Mouse (Mus musculus) cerebellum, postnatal 36 days (tissue): ENCODE measurements around the gene Gm26920.
"Not testable (repeated sequence)": the region's sequence is repeated elsewhere in the genome, so short reads cannot be mapped to it uniquely, and the experiment has no call there.

Experiments used
- DNase-seq, 2 experiments: peaks; one replicate each; pipeline ENCODE4 v3.0.0; 2021 to 2022; ENCODE audit warnings: mixed read lengths in 2 of 2

The Gm26920 gene

GRCm38 (mm10) chr7:30090092-30090969 is at the start of gene Gm26920, which contains the start of gene Zfp566:
TSS of gene Gm26920 (minus strand) at chr7:30090410.
TSS of gene Zfp566 (minus strand) at chr7:30090527.
- peak; percentile 94 to 96 for DNase-seq

DNA sequence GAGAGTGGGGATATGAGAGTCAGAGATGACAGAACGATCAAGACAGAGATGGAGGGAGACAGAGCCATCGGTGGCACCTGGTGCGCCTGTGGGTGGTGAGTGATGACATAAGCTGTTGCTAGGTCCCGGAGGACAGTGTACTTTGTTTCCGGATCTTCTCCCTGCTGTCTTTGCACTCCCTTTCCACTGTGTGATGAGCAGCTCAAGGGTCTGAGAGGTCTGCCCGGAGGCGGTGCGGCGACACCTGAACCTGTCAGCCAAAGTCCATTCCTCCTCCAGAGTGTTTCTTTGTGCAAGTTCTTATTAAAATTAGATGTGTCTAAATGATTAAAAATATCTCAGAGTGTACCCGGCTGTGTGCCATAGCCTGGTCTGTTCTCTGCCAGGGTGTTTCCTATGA is 46.6 kb upstream of the Gm26920 start:
- peak; percentile 18 to 20 for DNase-seq

- DNase-seq: no peak
Observed at GRCm38 (mm10) chr7:30132396-30132795, 42.2 kb upstream of the Gm26920 start.

DNA sequence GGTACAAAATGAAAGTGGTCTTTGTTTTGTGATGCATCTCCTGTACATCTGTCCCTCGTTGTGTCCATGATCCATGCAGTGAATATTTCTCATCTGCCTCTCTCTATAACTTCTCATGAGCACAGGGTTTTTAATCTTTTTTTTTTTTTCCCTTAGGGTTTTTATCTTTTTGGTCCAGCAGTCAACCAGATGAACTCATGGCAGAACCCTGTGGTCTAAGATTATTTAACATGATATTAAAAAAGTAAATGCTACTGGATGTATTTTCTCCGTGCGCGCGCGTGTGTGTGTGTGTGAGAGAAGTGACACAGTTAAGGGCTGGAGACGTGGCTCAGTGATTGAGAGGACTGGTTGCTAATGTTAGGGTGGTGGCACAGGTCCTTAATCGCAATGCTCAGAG is 39.7 kb upstream of the Gm26920 start:
- DNase-seq: no peak

DNA sequence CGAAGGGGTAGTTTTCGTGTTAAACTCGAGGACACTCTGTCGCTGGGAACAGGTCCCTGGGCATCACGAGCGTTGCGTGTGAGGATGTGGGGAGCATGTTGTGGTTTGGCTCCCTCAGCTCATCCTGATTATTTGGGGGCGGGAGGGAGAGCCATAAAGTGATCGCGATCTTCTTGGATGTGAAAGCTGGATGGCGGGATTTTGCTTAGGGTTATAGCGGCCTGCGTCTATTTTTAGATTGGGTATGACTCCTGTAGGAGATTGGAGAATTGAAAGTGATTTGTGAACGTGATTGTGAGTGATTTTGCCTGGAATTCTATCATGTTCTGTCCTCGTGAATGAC is 31.9 kb upstream of the Gm26920 start:
- no peak for DNase-seq

- DNase-seq: peak; percentile 89 to 94
Observed at GRCm38 (mm10) chr7:30121308-30122187, 31.3 kb upstream of the Gm26920 start, which contains the start of gene Zfp382. TSS of gene Zfp382 (plus strand) at chr7:30121942.

- not testable (repeated sequence) for DNase-seq
Observed at GRCm38 (mm10) chr7:30117935-30118334, 27.7 kb upstream of the Gm26920 start.

- no peak for DNase-seq
Observed at GRCm38 (mm10) chr7:30116076-30116475, 25.9 kb upstream of the Gm26920 start.

DNA sequence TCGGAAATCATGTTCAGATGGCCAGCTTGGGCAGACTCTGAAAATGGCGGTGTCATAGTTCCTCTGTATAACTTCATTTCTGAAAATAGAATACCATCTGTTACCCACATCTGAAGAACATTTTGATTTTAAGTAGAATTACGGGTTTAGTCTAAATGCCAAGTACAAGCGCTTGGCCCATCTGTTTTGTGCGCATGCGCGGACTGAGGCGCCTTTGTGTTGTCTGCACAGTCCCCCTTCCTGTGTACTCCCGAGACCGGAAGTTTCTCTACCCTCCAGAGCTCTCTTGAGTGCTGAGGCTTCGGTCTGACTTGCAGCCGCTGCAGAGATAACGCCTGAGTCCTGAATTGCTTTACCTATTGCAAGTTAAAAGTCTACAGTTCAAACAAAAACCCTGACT is 9.1 kb upstream of the Gm26920 start:
- peak; percentile 70 to 73 for DNase-seq

GRCm38 (mm10) chr7:30095551-30096125 is 5.4 kb upstream of the Gm26920 start:
- no peak for DNase-seq

DNA sequence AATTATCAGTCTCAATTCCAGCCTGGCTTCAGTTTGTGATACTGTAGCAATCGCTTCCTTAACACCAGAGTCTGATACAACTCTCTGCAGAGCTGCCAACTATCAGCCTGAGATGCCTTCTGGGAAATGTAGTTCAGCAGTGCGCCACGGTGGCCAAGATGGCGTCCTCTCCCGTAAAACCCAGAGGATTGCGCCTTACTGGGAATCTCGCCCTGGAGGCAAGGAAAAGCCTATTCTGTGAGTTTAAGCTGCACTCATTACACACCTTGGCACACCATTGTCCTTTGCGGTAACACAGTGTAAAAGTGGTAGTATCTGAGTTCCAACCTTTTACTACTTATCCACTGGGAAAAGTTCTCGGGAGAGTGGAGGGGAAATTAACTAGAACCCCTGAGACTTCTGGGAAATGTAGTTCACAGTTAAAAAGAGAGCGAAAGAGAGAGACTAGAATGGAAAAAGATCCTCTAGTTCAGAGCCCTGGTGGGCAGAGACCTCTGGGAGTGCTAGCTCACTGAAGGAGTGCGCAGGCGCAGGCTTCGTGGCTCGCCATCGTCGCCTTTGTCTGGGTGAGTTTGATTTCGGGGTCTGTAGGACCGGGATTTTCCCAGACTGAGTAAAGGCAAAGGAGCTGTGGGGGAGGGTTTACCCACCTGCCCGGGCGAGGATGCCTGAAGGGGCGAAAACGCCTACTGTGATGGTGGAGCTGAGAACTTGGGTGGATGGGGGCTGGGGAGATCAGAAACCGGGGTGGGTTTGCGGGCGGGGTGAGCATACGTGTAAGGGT is 4.6 kb upstream of the Gm26920 start, which contains the start of gene Zfp260:
Zfp260 (plus strand) TSS at position 132 of the 784 bp plus-strand sequence.
- peak; percentile 88 to 93 for DNase-seq

GRCm38 (mm10) chr7:30093918-30094415 is 3.8 kb upstream of the Gm26920 start:
- no peak for DNase-seq

GRCm38 (mm10) chr7:30092666-30093065 is 2.5 kb upstream of the Gm26920 start:
- DNase-seq: no peak

DNA sequence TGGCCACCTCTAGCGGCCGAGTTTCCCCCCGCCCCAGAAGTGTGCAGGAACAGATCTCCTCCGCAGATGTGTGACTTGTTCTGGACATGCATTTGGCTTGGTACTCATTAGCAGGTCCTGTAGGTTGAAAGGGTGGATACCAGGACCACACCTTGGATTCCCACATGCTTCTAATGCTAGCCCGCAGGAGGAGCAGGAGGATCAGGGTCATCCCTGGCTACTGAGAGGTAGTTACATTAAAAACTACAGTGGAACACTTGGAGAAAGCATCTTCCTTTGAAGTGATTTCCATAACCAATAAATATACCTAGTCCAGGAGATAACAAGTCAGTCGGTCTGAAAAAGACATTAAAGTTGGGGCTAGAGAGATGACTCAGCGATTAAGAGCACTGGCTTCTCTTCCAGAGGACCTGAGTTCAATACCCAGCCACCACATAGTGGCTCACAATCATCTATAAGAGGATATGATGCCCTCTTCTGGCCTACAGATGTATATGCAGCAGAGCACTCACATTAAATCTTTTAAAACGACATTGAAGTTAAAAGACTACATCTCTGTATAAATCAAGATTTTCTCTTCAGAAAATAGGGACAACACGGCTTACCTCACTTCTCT is 868 bp upstream of the Gm26920 start:
- DNase-seq: no peak

- DNase-seq: no peak
Observed at GRCm38 (mm10) chr7:30089405-30089804, 805 bp downstream of the Gm26920 start.

DNA sequence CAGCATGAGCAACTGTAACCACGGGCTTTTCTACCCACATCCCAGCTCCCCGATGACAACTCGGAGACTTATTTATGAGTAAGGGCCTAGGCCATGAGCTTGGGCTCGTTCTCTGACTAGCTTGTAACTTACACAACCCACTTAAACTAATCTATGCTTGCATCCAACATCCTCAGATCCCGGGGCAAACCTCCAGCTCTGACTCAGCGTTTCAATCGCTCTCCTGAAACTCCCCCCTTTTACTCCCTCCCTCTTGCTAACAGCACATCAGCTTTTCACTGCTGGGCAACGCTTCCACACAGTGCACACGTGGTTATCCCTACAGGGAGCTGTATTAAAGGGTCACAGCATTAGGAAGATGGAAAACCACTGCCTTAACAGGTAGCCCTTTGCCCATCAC is 3.7 kb downstream of the Gm26920 start:
- DNase-seq: no peak

DNA sequence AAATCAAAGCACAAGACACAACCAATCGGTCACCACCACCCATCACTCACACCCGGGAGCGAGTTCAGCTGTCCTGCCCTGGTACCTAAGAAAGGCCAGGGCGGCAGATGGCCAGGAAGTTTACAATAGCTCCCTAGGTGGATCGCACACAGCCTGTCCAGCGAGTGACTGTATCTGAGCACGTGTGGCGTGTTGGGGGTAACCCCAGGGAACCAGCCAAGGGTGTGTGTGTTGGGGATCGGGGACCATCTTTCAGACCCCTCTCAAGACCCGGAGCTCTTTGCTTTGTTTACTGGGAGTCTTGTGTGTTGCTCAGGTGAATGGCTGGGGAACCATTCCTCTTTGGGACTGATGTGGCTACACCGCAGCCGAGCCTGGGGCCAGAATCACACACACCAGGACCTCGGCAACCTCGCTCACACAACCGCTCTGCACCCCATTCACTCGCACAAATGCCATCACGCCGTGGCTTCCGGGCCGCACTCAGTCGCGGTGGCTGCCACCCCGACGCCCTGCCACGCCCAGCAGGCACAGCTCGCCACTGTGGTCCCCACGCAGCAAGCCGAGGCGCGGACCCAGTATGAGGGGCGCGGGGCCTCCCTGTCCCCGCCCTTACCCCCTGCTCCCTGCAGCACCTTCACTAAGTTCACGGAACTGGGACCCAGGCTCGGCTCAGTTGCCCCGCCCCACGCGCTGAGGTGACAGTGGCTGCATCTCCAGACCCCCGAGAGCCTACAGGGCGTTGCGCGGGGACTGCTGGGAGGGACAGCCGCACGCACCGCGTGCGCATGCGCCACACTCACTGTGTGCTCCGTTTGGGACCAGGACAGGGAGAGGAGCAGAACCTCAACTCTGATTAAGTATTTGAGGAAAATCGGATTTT is 17.8 kb downstream of the Gm26920 start, which contains the start of gene Zfp82:
Zfp82 (minus strand) TSS at position 755 of the 883 bp plus-strand sequence.
- DNase-seq: peak; percentile 86 to 89

- no peak for DNase-seq
Observed at GRCm38 (mm10) chr7:30064622-30065021, 25.6 kb downstream of the Gm26920 start.

- DNase-seq: no peak
Observed at GRCm38 (mm10) chr7:30062478-30062877, 27.7 kb downstream of the Gm26920 start.

DNA sequence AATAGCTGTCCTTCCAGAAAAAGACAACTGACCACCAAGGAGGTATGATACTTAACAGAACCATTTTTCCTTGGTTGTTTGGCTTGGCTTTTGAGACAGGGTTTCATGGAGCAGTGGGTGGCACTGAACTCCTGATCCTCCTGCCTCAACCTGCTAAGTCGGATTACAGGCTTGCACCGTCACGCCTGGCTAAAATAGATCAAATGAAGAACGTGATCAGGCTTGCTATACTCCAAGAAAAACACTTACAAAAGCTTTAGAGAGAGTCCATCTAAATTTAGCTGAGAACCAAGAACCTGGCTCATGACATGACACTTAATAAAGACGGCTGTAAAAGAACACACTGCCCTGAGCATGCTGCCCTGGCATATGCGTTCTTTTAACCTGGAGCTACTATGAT is 29.9 kb downstream of the Gm26920 start:
- no peak for DNase-seq
